Mouse (Mus musculus): ENCODE measurements at regions not wholly inside any gene's neighbourhood (a gene's known extent, or its start where the extent isn't known, plus 50 kb on each side); places are given as distances from the start of the nearest gene placed in this dataset.

GRCm38 (mm10) chr12:13100505-13101354 lies 148.3 kb downstream of the Ddx1 start:
- no peak for TF ChIP-seq CTCF (IDR thresholded peaks at IDR 0.05; ENCODE audit: control insufficient read depth, insufficient read depth, insufficient replicate concordance, low read depth, low read length)
- TF ChIP-seq POLR2A (IDR thresholded peaks at IDR 0.05; ENCODE audit: control insufficient read depth, low read depth, low read length), result no peak

Measured in testis, adult 2 months (tissue).